Mouse (Mus musculus): ENCODE data around the gene Rnf212. TPM values are rescaled to one million over a fixed set of nuclear protein-coding genes. Genes with fewer than 3 reads are reported as not detected.
A peak's percentile ranks its signal among the peaks of the same experiment; 100 is the strongest.

The Rnf212 gene
- polyA plus RNA-seq, 1 experiment from 2014 or later, result 0.43 TPM

DNA sequence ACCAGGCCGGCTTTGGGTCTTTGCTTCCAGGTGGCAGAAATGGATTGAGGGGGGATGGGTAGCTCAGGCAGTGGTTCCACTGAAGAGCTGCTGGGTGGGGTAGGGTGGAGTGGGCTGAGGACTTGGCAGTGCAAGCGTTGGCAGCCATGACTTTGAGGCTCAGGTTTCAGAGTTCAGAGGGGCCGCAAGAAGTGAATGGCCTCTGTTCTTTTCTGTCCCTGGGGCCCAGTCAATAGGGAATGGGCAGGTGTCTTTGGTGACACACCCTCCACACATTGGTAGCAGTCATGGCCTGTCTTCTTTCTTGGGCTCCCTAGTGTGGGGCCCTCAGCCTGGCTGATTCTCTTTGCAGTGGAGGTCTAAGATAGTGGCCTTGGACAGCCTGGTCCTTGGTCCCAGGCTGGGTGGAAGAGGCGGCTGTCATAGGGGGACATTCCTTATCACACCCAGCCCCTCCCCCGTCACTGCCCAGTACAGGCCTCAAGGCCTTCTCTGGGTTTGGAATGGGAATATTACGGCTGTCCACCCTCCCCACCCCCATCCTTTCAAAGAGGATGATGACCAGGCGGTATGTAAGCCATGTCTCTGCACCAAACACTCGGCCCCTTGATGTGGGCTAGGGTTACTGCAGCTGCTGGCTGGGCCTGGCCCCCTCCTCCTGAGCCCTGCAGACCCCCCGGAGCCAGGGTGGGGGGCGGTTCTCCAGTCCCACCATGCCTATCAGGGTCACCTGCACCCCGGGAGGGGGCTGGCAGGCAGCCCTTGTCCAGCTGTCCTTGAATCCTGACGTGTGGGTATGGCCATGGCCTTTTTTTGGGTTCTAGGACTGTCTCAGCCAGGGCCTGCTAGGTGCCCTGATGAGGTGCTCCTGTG lies 70.8 kb downstream of the Rnf212 start:
- Histone ChIP-seq H3K36me3 (ENCODE audit: control insufficient read depth, insufficient read depth, low read length) (0 out of 2 replicates have a peak, but pooled peaks cover 3% of the 10 kb centered on the region), H3K27me3 (replicated peaks; ENCODE audit: control insufficient read depth, insufficient read depth, low read length) (no peaks in the 10 kb centered on the region), H3K9ac (ENCODE audit: low read depth, low read length) (no peak overlapping the region), H3K27ac (ENCODE audit: low read length) (peak overlapping the region; percentile 59), H3K4me2 (ENCODE audit: low read depth, low read length) (no peak overlapping the region), H3K4me3 (ENCODE audit: low read length) (no peak overlapping the region), H3K9me3 (ENCODE audit: control insufficient read depth, low read length) (no peaks in the 10 kb centered on the region), H3K4me1 (ENCODE audit: control insufficient read depth, insufficient read depth, low read length) (peaks cover 45% of the 10 kb centered on the region)
- 64% methylated on average over 12 of the region's 12 CpGs for WGBS
- peak; percentile 86 for ATAC-seq

DNA sequence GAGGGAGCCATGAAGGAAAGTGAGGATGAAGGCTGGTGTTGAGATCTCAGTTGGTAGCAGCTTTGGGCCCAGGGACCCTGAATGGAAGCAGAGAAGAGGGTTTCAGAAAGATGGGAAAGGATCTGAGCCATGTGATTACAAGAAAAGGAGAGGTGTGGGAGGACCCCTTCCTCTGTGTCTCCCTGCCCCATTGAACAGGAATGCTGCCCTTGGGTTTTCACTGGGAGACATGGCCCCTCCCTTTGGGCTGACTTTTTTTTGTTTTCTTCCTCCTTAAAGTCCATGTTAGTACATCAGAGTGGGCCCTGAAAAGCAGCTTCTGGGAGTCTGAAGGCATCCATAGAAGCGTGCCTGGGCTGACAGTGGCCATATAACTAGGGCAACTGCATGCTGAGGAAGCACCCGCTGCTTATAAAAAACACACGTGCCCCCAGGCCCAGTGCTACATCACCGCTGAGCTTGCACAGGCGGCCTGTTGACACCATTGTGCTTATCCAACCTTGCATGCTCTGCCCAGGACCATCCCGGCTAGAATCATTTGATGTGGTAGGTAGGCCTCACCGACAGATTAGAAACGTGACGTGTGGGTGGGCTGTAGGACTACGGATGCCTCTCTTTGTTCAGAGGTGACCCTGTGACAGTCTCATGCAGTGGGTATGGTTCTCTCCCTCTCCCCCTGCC lies 73.3 kb downstream of the Rnf212 start:
- WGBS, result 81% methylated on average over 10 of the region's 10 CpGs

DNA sequence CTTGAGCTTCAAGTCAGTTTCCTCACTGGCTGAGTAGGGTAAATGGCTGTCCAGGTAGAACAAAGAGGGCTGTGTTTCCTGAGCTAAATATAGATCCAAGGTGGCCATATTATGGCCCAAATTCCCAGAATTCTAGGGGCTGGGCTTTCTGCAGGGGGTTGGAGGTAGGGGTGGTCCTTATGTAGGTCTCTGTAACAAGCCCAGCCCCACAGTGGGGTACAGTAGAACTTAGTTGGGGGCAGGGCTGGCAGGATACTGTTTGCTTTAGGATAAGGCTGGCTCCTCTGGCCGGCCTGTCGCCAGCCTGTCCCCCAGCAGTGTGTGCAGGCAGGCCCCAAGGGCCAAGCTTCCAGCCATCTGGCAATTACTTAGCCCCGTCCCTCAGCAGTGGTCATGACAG lies 74.4 kb downstream of the Rnf212 start:
- Histone ChIP-seq H3K4me1 (ENCODE audit: control insufficient read depth, insufficient read depth, low read length) (peaks cover 65% of the 10 kb centered on the region), H3K27me3 (replicated peaks; ENCODE audit: control insufficient read depth, insufficient read depth, low read length) (no peaks in the 10 kb centered on the region), H3K9me3 (ENCODE audit: control insufficient read depth, low read length) (no peaks in the 10 kb centered on the region), H3K4me3 (ENCODE audit: low read length) (no peak overlapping the region), H3K36me3 (ENCODE audit: control insufficient read depth, insufficient read depth, low read length) (no peaks in the 10 kb centered on the region), H3K27ac (ENCODE audit: low read length) (peak overlapping the region; percentile 42), H3K4me2 (ENCODE audit: low read depth, low read length) (no peak overlapping the region), H3K9ac (ENCODE audit: low read depth, low read length) (no peak overlapping the region)
- peak; percentile 55 for ATAC-seq
- 35% methylated on average over 3 of the region's 3 CpGs for WGBS

More for the DNA sequence above, 73.3 kb downstream of the Rnf212 start:
- H3K9me3 ChIP-seq (ENCODE audit: control insufficient read depth, low read length), result no peaks in the 10 kb centered on the region
- H3K9ac ChIP-seq (ENCODE audit: low read depth, low read length), result no peak overlapping the region
- no peak overlapping the region for H3K4me3 ChIP-seq (ENCODE audit: low read length)
- H3K4me1 ChIP-seq (ENCODE audit: control insufficient read depth, insufficient read depth, low read length), result peaks cover 55% of the 10 kb centered on the region
- H3K36me3 ChIP-seq (ENCODE audit: control insufficient read depth, insufficient read depth, low read length), result 0 out of 2 replicates have a peak, but pooled peaks cover 2% of the 10 kb centered on the region
- no peak overlapping the region for H3K4me2 ChIP-seq (ENCODE audit: low read depth, low read length)
- ATAC-seq, result no peak
- no peaks in the 10 kb centered on the region for H3K27me3 ChIP-seq (replicated peaks; ENCODE audit: control insufficient read depth, insufficient read depth, low read length)
- no peak overlapping the region for H3K27ac ChIP-seq (ENCODE audit: low read length)

DNA sequence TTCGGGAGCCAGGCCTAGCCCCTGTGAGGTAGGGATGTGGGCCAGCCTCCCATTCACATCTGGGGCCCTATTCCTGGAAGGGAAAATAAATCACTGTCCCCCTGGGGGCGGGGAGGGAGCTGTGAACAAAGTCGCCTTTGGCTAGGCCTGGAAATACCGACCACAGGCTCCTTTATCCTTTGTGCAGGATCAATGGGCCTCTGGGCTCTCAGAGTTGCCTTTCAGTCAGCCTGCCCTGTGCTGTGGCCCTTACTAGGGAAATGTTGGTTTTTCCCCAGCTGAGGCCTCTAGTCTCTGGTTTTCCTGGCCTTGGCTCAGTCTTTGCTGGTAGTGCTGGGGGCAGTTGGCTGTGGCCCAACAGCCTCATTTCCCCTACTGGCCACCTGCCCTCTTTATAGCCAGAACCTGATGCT lies 77.4 kb downstream of the Rnf212 start:
- H3K4me1 ChIP-seq (ENCODE audit: control insufficient read depth, insufficient read depth, low read length), result peaks cover 61% of the 10 kb centered on the region
- ATAC-seq, result no peak
- no peaks in the 10 kb centered on the region for H3K27me3 ChIP-seq (replicated peaks; ENCODE audit: control insufficient read depth, insufficient read depth, low read length)
- no peak overlapping the region for H3K4me2 ChIP-seq (ENCODE audit: low read depth, low read length)
- 34% methylated on average over 4 of the region's 4 CpGs for WGBS
- H3K27ac ChIP-seq (ENCODE audit: low read length), result peak overlapping the region; percentile 49; the same call in 1 of the 2 replicates
- H3K9me3 ChIP-seq (ENCODE audit: control insufficient read depth, low read length), result no peaks in the 10 kb centered on the region
- no peak overlapping the region for H3K4me3 ChIP-seq (ENCODE audit: low read length)
- H3K36me3 ChIP-seq (ENCODE audit: control insufficient read depth, insufficient read depth, low read length), result no peaks in the 10 kb centered on the region
- peak overlapping the region; percentile 41; the same call in 1 of the 2 replicates for H3K9ac ChIP-seq (ENCODE audit: low read depth, low read length)

DNA sequence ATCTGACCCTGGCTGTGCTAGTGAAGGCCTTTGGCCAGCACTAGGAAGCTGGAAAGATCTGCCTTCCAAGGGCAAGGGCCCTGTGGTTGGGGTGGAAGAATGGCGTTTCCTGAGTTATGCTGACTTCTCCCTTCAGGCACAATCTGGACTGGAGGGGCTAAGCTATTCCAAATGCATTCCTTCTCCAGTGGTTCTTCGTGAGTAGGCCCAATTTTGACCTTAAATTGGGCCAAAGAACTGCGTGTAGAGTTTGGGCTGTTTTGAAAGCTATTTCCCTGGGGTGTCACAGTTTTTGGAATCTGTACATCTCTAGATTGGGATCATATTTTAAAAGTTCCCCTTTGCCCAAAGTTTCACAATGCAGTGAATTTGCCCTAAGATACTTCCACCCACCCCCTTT lies 78.2 kb downstream of the Rnf212 start:
- no peak overlapping the region for H3K4me2 ChIP-seq (ENCODE audit: low read depth, low read length)
- H3K27me3 ChIP-seq (replicated peaks; ENCODE audit: control insufficient read depth, insufficient read depth, low read length), result no peaks in the 10 kb centered on the region
- no peaks in the 10 kb centered on the region for H3K9me3 ChIP-seq (ENCODE audit: control insufficient read depth, low read length)
- H3K4me1 ChIP-seq (ENCODE audit: control insufficient read depth, insufficient read depth, low read length), result peaks cover 65% of the 10 kb centered on the region
- no peak overlapping the region for H3K27ac ChIP-seq (ENCODE audit: low read length)
- ATAC-seq, result no peak
- no peak overlapping the region for H3K4me3 ChIP-seq (ENCODE audit: low read length)
- 87% methylated on average over 3 of the region's 3 CpGs for WGBS
- H3K9ac ChIP-seq (ENCODE audit: low read depth, low read length), result no peak overlapping the region
- no peaks in the 10 kb centered on the region for H3K36me3 ChIP-seq (ENCODE audit: control insufficient read depth, insufficient read depth, low read length)

DNA sequence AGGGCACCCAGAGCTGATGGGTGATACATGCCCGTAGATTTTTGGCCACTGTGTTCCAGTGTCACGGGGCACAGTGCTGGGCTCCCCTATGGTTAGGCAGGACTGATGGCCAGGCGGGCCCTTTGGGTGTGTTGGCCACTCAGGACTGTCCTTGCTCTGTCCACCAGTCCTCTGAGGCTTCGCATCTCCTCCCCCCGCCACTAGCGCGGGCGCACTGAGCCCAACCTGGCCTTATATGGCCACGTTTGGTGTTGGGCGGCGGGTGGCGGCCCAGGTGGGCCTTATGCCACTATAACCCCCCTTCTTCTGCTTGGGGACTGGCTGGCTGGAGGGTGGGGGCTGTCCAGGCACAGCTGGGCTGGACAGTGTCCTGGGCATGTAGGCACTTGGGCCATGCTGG lies 78.9 kb downstream of the Rnf212 start:
- peaks cover 62% of the 10 kb centered on the region for H3K4me1 ChIP-seq (ENCODE audit: control insufficient read depth, insufficient read depth, low read length)
- H3K9me3 ChIP-seq (ENCODE audit: control insufficient read depth, low read length), result no peaks in the 10 kb centered on the region
- no peak overlapping the region for H3K9ac ChIP-seq (ENCODE audit: low read depth, low read length)
- no peaks in the 10 kb centered on the region for H3K27me3 ChIP-seq (replicated peaks; ENCODE audit: control insufficient read depth, insufficient read depth, low read length)
- H3K27ac ChIP-seq (ENCODE audit: low read length), result no peak overlapping the region
- no peak overlapping the region for H3K4me3 ChIP-seq (ENCODE audit: low read length)
- no peaks in the 10 kb centered on the region for H3K36me3 ChIP-seq (ENCODE audit: control insufficient read depth, insufficient read depth, low read length)
- ATAC-seq, result no peak
- 0 out of 2 replicates have a peak overlapping the region, but pooled peaks have one; percentile 86 for H3K4me2 ChIP-seq (ENCODE audit: low read depth, low read length)
- WGBS, result 96% methylated on average over 12 of the region's 12 CpGs

DNA sequence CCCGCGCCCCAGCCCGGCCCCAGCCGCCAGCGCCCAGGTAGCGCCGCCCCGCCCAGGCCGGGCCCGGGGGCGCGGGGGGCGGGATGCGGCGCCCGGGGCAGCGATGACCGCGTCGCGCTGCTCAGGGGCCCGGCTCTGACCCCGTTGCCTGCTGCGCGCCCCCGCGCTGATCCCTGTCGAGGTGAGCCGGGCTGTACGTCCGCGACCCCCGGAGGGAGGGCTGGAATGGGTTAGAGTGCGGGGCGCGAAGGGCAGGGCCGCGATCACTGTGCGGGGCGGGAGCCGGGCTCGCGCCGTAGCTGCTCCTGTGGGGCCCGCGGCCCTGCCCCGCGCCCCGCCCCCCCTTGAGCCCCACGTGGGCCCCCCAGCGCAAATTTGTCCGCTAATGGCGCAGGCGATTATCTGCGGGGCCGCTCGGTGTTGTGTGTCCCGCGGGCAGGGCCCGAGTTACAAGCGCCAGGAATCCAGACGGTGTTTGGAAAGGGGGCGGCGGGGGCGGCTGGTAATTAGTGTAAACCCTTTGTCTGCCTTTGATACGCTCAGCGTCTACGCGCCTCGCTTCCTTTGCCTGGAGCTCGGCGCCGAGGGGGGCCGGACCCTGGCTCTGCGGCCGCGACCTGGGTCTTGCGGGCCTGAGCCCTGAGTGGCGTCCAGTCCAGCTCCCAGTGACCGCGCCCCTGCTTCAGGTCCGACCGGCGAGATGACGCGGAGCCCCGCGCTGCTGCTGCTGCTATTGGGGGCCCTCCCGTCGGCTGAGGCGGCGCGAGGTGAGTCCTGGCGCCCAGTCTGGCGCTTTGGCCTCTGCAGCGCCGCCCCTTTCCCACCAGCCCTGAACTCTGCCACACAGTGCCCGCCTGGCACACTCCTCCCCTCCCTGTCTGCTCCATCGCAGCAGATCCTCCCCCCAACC lies 80.2 kb downstream of the Rnf212 start:
- Histone ChIP-seq H3K9ac (ENCODE audit: low read depth, low read length) (peak overlapping the region; percentile 85), H3K27me3 (replicated peaks; ENCODE audit: control insufficient read depth, insufficient read depth, low read length) (no peaks in the 10 kb centered on the region), H3K4me2 (ENCODE audit: low read depth, low read length) (peak overlapping the region; percentile 86), H3K9me3 (ENCODE audit: control insufficient read depth, low read length) (no peaks in the 10 kb centered on the region), H3K4me3 (ENCODE audit: low read length) (peak overlapping the region; percentile 88), H3K4me1 (ENCODE audit: control insufficient read depth, insufficient read depth, low read length) (peaks cover 53% of the 10 kb centered on the region), H3K36me3 (ENCODE audit: control insufficient read depth, insufficient read depth, low read length) (no peaks in the 10 kb centered on the region), H3K27ac (ENCODE audit: low read length) (peak overlapping the region; percentile 60)
- WGBS, result under 1% methylated on average over 79 of the region's 99 CpGs
- ATAC-seq, result peak; percentile 65

DNA sequence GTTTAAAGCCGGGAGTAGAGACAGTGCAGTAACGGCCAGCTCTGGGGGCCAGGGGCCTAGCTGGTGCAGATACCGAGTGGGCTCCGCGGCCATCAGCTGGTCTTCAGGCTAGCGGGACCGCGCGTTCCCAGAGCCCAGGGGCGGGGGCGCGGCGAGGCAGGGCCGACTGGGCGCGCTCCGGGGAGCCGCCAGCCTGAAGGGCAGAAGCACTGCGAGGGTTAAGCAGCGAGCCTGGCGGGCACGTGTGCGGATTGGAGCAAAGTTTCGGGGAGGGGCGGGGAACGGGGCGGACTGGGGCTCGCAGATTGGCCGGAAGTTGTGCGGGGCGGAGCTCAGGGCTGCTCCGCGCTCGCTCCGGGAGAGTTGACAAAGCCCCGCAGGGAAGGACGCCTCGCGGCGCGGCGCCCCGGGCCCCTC lies 80.9 kb downstream of the Rnf212 start:
- Histone ChIP-seq H3K36me3 (ENCODE audit: control insufficient read depth, insufficient read depth, low read length) (no peaks in the 10 kb centered on the region), H3K9me3 (ENCODE audit: control insufficient read depth, low read length) (no peaks in the 10 kb centered on the region), H3K27me3 (replicated peaks; ENCODE audit: control insufficient read depth, insufficient read depth, low read length) (no peaks in the 10 kb centered on the region), H3K4me1 (ENCODE audit: control insufficient read depth, insufficient read depth, low read length) (peaks cover 46% of the 10 kb centered on the region), H3K4me3 (ENCODE audit: low read length) (peak overlapping the region; percentile 88), H3K27ac (ENCODE audit: low read length) (peak overlapping the region; percentile 60), H3K9ac (ENCODE audit: low read depth, low read length) (peak overlapping the region; percentile 85), H3K4me2 (ENCODE audit: low read depth, low read length) (peak overlapping the region; percentile 86)
- peak; percentile 95 for ATAC-seq
- WGBS, result under 1% methylated on average over 35 of the region's 43 CpGs
